Mouse (Mus musculus) neural tube, embryonic 12.5 days (tissue): ENCODE data around the gene Atp8b5. TPM values are rescaled to one million over a fixed set of nuclear protein-coding genes. Genes with fewer than 3 reads are reported as not detected.

ENCODE experiments used
- ATAC-seq: fragments of 200-750 bp; cut with Nextera tagmentation; 2 replicates; pipeline ENCODE4 v1.8.0; 2017; ENCODE audit warnings: low read depth, mild to moderate bottlenecking, moderate TSS enrichment, moderate library complexity; ENCODE audit not compliant: low FRiP score
- H3K27ac ChIP-seq: fragments of 300-500 bp; sonication (generic); 2 replicates; pipeline ENCODE4 v1.5.1; 2016
- H3K27me3 ChIP-seq: fragments of 300-500 bp; sonication (generic); replicated peaks from 2 replicates; pipeline ENCODE4 v1.6.1; 2016; ENCODE audit warnings: mild to moderate bottlenecking
- H3K36me3 ChIP-seq: fragments of 300-500 bp; sonication (generic); 2 replicates; pipeline ENCODE4 v1.6.1; 2016; ENCODE audit warnings: mild to moderate bottlenecking
- H3K4me1 ChIP-seq: fragments of 300-500 bp; sonication (generic); 2 replicates; pipeline ENCODE4 v1.6.1; 2016
- H3K4me2 ChIP-seq: fragments of 300-500 bp; sonication (generic); replicated peaks from 2 replicates; pipeline ENCODE4 v1.6.1; 2016; ENCODE audit warnings: mild to moderate bottlenecking
- H3K4me3 ChIP-seq: fragments of 300-500 bp; sonication (generic); 2 replicates; pipeline ENCODE4 v1.5.1; 2016
- H3K9ac ChIP-seq: fragments of 300-500 bp; sonication (generic); 2 replicates; pipeline ENCODE4 v1.6.1; 2016; ENCODE audit warnings: mild to moderate bottlenecking
- H3K9me3 ChIP-seq: fragments of 300-500 bp; sonication (generic); 2 replicates; pipeline ENCODE4 v1.6.1; 2016; ENCODE audit warnings: mild to moderate bottlenecking
- WGBS: fragments of 180-500 bp; shearing (Covaris S2); methylation state at CpG from one replicate; pipeline ENCODE4 v1.1.7; 2016; 5-methylcytosine and 5-hydroxymethylcytosine counted together
- polyA plus RNA-seq: library from polyadenylated mRNA; unstranded; fragments of >200 nt; fragmentation: Nextera tagmentation; extraction: Ambion mirVana; gene quantifications from 2 replicates; pipeline ENCODE4 v1.2.1, GENCODE M21; 2016

Atp8b5 gene
- polyA plus RNA-seq, 1 experiment from 2014 or later, result 0.10 TPM

GRCm38 (mm10) chr4:43327118-43327517, 60.2 kb downstream of the Atp8b5 start:
- Histone ChIP-seq H3K4me2 (no peak overlapping the region), H3K36me3 (no peaks in the 10 kb centered on the region), H3K4me3 (no peak overlapping the region), H3K9ac (no peak overlapping the region), H3K27me3 (no peaks in the 10 kb centered on the region), H3K27ac (no peak overlapping the region), H3K9me3 (peaks cover 3% of the 10 kb centered on the region; the same call in 1 of the 2 replicates), H3K4me1 (no peaks in the 10 kb centered on the region)
- 95% methylated on average over 2 of the region's 2 CpGs for WGBS
- no peak for ATAC-seq

GRCm38 (mm10) chr4:43334771-43335170, 67.8 kb downstream of the Atp8b5 start:
- H3K4me3 ChIP-seq, result no peak overlapping the region
- H3K27ac ChIP-seq, result no peak overlapping the region
- H3K36me3 ChIP-seq, result no peaks in the 10 kb centered on the region
- WGBS, result 66% methylated on average over 2 of the region's 2 CpGs
- H3K4me1 ChIP-seq, result no peaks in the 10 kb centered on the region
- H3K9me3 ChIP-seq, result peaks cover 8% of the 10 kb centered on the region; the same call in 1 of the 2 replicates
- H3K9ac ChIP-seq, result no peak overlapping the region
- no peak for ATAC-seq
- no peak overlapping the region for H3K4me2 ChIP-seq
- H3K27me3 ChIP-seq, result no peaks in the 10 kb centered on the region

- H3K27me3 ChIP-seq, result no peaks in the 10 kb centered on the region
Measured at GRCm38 (mm10) chr4:43336176-43336575, 69.2 kb downstream of the Atp8b5 start.

GRCm38 (mm10) chr4:43340096-43340804, 73.3 kb downstream of the Atp8b5 start:
- no peaks in the 10 kb centered on the region for H3K4me1 ChIP-seq
- H3K9ac ChIP-seq, result no peak overlapping the region
- H3K27me3 ChIP-seq, result no peaks in the 10 kb centered on the region
- no peak overlapping the region for H3K27ac ChIP-seq
- H3K4me3 ChIP-seq, result no peak overlapping the region
- no peak for ATAC-seq
- H3K36me3 ChIP-seq, result no peaks in the 10 kb centered on the region
- H3K4me2 ChIP-seq, result no peak overlapping the region
- peaks cover 8% of the 10 kb centered on the region; the same call in 1 of the 2 replicates for H3K9me3 ChIP-seq
- 63% methylated on average over 4 of the region's 4 CpGs for WGBS

More at GRCm38 (mm10) chr4:43336176-43336575, 69.2 kb downstream of the Atp8b5 start:
- no peak overlapping the region for H3K4me3 ChIP-seq
- H3K9me3 ChIP-seq, result peaks cover 8% of the 10 kb centered on the region; the same call in 1 of the 2 replicates
- no peaks in the 10 kb centered on the region for H3K36me3 ChIP-seq
- no peak overlapping the region for H3K4me2 ChIP-seq
- no peak overlapping the region for H3K27ac ChIP-seq
- no peak overlapping the region for H3K9ac ChIP-seq
- no peak for ATAC-seq
- H3K4me1 ChIP-seq, result no peaks in the 10 kb centered on the region

GRCm38 (mm10) chr4:43341276-43341891, 74.4 kb downstream of the Atp8b5 start:
- Histone ChIP-seq H3K9ac (no peak overlapping the region), H3K27me3 (no peaks in the 10 kb centered on the region), H3K9me3 (peaks cover 3% of the 10 kb centered on the region; the same call in 1 of the 2 replicates), H3K4me1 (no peaks in the 10 kb centered on the region), H3K27ac (no peak overlapping the region), H3K36me3 (no peaks in the 10 kb centered on the region), H3K4me3 (no peak overlapping the region), H3K4me2 (no peak overlapping the region)
- 46% methylated on average over 7 of the region's 7 CpGs for WGBS
- no peak for ATAC-seq

- H3K36me3 ChIP-seq, result no peaks in the 10 kb centered on the region
- H3K4me3 ChIP-seq, result no peak overlapping the region
- no peak for ATAC-seq
- H3K4me2 ChIP-seq, result no peak overlapping the region
- H3K27ac ChIP-seq, result no peak overlapping the region
- 90% methylated on average over 10 of the region's 10 CpGs for WGBS
- no peak overlapping the region for H3K9ac ChIP-seq
- no peaks in the 10 kb centered on the region for H3K4me1 ChIP-seq
- H3K9me3 ChIP-seq, result no peaks in the 10 kb centered on the region
- H3K27me3 ChIP-seq, result no peaks in the 10 kb centered on the region
Measured at GRCm38 (mm10) chr4:43342443-43342842, 75.5 kb downstream of the Atp8b5 start.

GRCm38 (mm10) chr4:43344932-43345331, 78.0 kb downstream of the Atp8b5 start:
- Histone ChIP-seq H3K4me2 (no peak overlapping the region), H3K36me3 (no peaks in the 10 kb centered on the region), H3K4me1 (no peaks in the 10 kb centered on the region), H3K9ac (no peak overlapping the region), H3K27me3 (no peaks in the 10 kb centered on the region), H3K9me3 (no peaks in the 10 kb centered on the region), H3K4me3 (no peak overlapping the region), H3K27ac (no peak overlapping the region)
- WGBS, result 85% methylated on average over 2 of the region's 2 CpGs
- ATAC-seq, result no peak

- no peak for ATAC-seq
- H3K9ac ChIP-seq, result no peak overlapping the region
Measured at GRCm38 (mm10) chr4:43349206-43349605, 82.2 kb downstream of the Atp8b5 start.

GRCm38 (mm10) chr4:43350038-43350560, 83.1 kb downstream of the Atp8b5 start:
- Histone ChIP-seq H3K9ac (no peak overlapping the region), H3K36me3 (no peaks in the 10 kb centered on the region), H3K4me2 (no peak overlapping the region), H3K9me3 (peaks cover 6% of the 10 kb centered on the region; the same call in 1 of the 2 replicates), H3K4me1 (no peaks in the 10 kb centered on the region), H3K27ac (no peak overlapping the region), H3K27me3 (no peaks in the 10 kb centered on the region), H3K4me3 (no peak overlapping the region)
- ATAC-seq, result no peak
- WGBS, result 85% methylated on average over 6 of the region's 6 CpGs

More at GRCm38 (mm10) chr4:43349206-43349605, 82.2 kb downstream of the Atp8b5 start:
- Histone ChIP-seq H3K4me2 (no peak overlapping the region), H3K4me1 (no peaks in the 10 kb centered on the region), H3K27ac (no peak overlapping the region), H3K9me3 (peaks cover 6% of the 10 kb centered on the region; the same call in 1 of the 2 replicates), H3K4me3 (no peak overlapping the region), H3K27me3 (no peaks in the 10 kb centered on the region), H3K36me3 (no peaks in the 10 kb centered on the region)
- WGBS, result 95% methylated on average over 5 of the region's 5 CpGs

- no peaks in the 10 kb centered on the region for H3K36me3 ChIP-seq
- 90% methylated on average over 6 of the region's 6 CpGs for WGBS
Measured at GRCm38 (mm10) chr4:43353662-43354061, 86.7 kb downstream of the Atp8b5 start.

GRCm38 (mm10) chr4:43364914-43365560, 98.1 kb downstream of the Atp8b5 start:
- Histone ChIP-seq H3K9me3 (peaks cover under 1% of the 10 kb centered on the region; the same call in 1 of the 2 replicates), H3K36me3 (no peaks in the 10 kb centered on the region), H3K27me3 (no peaks in the 10 kb centered on the region), H3K27ac (no peak overlapping the region), H3K4me1 (no peaks in the 10 kb centered on the region), H3K4me3 (no peak overlapping the region), H3K4me2 (no peak overlapping the region), H3K9ac (no peak overlapping the region)
- WGBS, result 85% methylated on average over 11 of the region's 11 CpGs
- no peak for ATAC-seq

More at GRCm38 (mm10) chr4:43353662-43354061, 86.7 kb downstream of the Atp8b5 start:
- no peak overlapping the region for H3K9ac ChIP-seq
- H3K9me3 ChIP-seq, result peaks cover 6% of the 10 kb centered on the region; the same call in 1 of the 2 replicates
- H3K27me3 ChIP-seq, result no peaks in the 10 kb centered on the region
- H3K27ac ChIP-seq, result no peak overlapping the region
- H3K4me2 ChIP-seq, result no peak overlapping the region
- H3K4me3 ChIP-seq, result no peak overlapping the region
- no peak for ATAC-seq
- no peaks in the 10 kb centered on the region for H3K4me1 ChIP-seq

- H3K9me3 ChIP-seq, result no peaks in the 10 kb centered on the region
- no peak for ATAC-seq
- H3K36me3 ChIP-seq, result no peaks in the 10 kb centered on the region
- no peak overlapping the region for H3K27ac ChIP-seq
- H3K9ac ChIP-seq, result no peak overlapping the region
- H3K4me3 ChIP-seq, result no peak overlapping the region
- H3K4me2 ChIP-seq, result no peak overlapping the region
- no peaks in the 10 kb centered on the region for H3K4me1 ChIP-seq
- no peaks in the 10 kb centered on the region for H3K27me3 ChIP-seq
- WGBS, result 89% methylated on average over 5 of the region's 5 CpGs
Measured at GRCm38 (mm10) chr4:43367295-43367694, 100.3 kb downstream of the Atp8b5 start.
